Mouse (Mus musculus) stomach, embryonic 15.5 days (tissue): ENCODE measurements around the gene Pkm. TPM values are rescaled to one million over a fixed set of nuclear protein-coding genes. Genes with fewer than 3 reads are reported as not detected.

ENCODE experiments used
- ATAC-seq: fragments of 200-750 bp; cut with Nextera tagmentation; 2 replicates; pipeline ENCODE4 v1.8.0; 2017; ENCODE audit warnings: low read depth, moderate number of reproducible peaks, moderate TSS enrichment; ENCODE audit not compliant: insufficient read depth, low FRiP score
- H3K27ac ChIP-seq: fragments of 300-500 bp; sonication (generic); 2 replicates; pipeline ENCODE4 v1.5.1; 2015; ENCODE audit warnings: mild to moderate bottlenecking, inconsistent platforms
- H3K27me3 ChIP-seq: fragments of 300-500 bp; sonication (generic); replicated peaks from 2 replicates; pipeline ENCODE4 v1.6.1; 2015; ENCODE audit warnings: inconsistent platforms
- H3K36me3 ChIP-seq: fragments of 300-500 bp; sonication (generic); 2 replicates; pipeline ENCODE4 v1.6.1; 2015; ENCODE audit warnings: inconsistent platforms
- H3K4me1 ChIP-seq: fragments of 300-500 bp; sonication (generic); 2 replicates; pipeline ENCODE4 v1.6.1; 2015; ENCODE audit warnings: inconsistent platforms
- H3K4me2 ChIP-seq: fragments of 300-500 bp; sonication (generic); 2 replicates; pipeline ENCODE4 v1.6.1; 2015; ENCODE audit warnings: mild to moderate bottlenecking, inconsistent platforms
- H3K4me3 ChIP-seq: fragments of 300-500 bp; sonication (generic); replicated peaks from 2 replicates; pipeline ENCODE4 v1.5.1; 2015; ENCODE audit warnings: inconsistent platforms
- H3K9ac ChIP-seq: fragments of 300-500 bp; sonication (generic); 2 replicates; pipeline ENCODE4 v1.6.1; 2015; ENCODE audit warnings: inconsistent platforms
- H3K9me3 ChIP-seq: fragments of 300-500 bp; sonication (generic); 2 replicates; pipeline ENCODE4 v1.6.1; 2016; ENCODE audit warnings: inconsistent platforms
- WGBS: fragments of 180-500 bp; shearing (Covaris S2); methylation state at CpG from one replicate; pipeline ENCODE4 v1.1.7; 2015; 5-methylcytosine and 5-hydroxymethylcytosine counted together
- polyA plus RNA-seq: library from polyadenylated mRNA; unstranded; fragments of >200 nt; fragmentation: Nextera tagmentation; extraction: Ambion mirVana; gene quantifications from 2 replicates; pipeline ENCODE4 v1.2.1, GENCODE M21; 2015

The Pkm gene
- polyA plus RNA-seq, 1 experiment from 2014 or later, result 989 TPM

DNA sequence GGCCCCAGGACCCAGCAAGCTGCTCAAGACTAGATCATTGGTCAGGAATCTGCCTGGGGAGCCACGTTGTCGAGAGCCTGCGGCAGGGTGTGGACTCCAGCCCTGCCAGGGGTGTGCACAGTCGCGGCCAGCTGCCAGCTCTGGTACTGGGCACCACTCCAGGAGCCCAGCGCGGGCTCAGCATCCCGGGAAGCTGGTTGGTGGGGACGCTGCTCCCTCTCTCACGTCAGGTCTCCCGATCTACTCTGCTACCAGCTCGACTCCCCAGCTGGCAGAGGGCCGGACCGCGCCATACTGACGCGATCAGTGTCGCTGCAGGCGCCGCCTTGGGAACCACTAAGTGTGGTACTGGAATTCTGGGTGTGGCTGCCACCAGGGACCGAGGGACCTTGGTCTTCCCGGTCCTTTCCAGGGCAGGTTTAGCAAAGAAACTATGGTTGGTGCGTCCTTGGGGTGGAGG is 35.5 kb downstream of the Pkm start:
- ATAC-seq, result peak; percentile 83
- peak overlapping the region; percentile 65 for H3K27ac ChIP-seq

DNA sequence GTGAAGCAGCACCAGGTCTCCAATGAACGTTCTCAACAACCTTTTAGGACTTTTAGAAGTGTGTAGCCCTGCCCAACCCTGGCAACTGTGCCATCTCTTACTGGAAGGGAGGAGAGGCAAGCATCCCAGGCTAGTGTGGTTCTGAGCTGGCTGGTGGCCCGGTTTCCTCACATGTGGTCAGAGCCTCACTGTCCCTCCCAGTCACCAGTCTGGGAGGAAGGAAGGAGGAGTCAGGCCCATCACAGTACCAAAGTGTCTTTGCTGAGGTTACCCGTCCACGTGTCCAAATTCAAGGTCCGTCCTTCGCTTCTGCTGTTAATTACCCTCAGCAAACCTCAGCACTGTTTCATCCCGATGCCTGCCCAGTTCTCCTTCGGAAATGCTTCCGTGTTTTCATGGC is 36.0 kb downstream of the Pkm start:
- peak overlapping the region; percentile 65 for H3K27ac ChIP-seq
- 43% methylated on average over 9 of the region's 9 CpGs for WGBS
- H3K9ac ChIP-seq, result no peak overlapping the region
- peak; percentile 23; the same call in 1 of the 2 replicates for ATAC-seq
- H3K4me2 ChIP-seq, result peak overlapping the region; percentile 70
- H3K4me3 ChIP-seq, result peak overlapping the region; percentile 35
- H3K27me3 ChIP-seq, result no peaks in the 10 kb centered on the region
- peaks cover 19% of the 10 kb centered on the region for H3K4me1 ChIP-seq
- H3K36me3 ChIP-seq, result no peaks in the 10 kb centered on the region
- no peaks in the 10 kb centered on the region for H3K9me3 ChIP-seq

More for the DNA sequence above, 35.5 kb downstream of the Pkm start:
- Histone ChIP-seq H3K4me3 (peak overlapping the region; percentile 35), H3K9ac (no peak overlapping the region), H3K9me3 (no peaks in the 10 kb centered on the region), H3K4me1 (peaks cover 19% of the 10 kb centered on the region), H3K36me3 (no peaks in the 10 kb centered on the region), H3K4me2 (peak overlapping the region; percentile 70), H3K27me3 (no peaks in the 10 kb centered on the region)
- WGBS, result 8% methylated on average over 23 of the region's 23 CpGs

DNA sequence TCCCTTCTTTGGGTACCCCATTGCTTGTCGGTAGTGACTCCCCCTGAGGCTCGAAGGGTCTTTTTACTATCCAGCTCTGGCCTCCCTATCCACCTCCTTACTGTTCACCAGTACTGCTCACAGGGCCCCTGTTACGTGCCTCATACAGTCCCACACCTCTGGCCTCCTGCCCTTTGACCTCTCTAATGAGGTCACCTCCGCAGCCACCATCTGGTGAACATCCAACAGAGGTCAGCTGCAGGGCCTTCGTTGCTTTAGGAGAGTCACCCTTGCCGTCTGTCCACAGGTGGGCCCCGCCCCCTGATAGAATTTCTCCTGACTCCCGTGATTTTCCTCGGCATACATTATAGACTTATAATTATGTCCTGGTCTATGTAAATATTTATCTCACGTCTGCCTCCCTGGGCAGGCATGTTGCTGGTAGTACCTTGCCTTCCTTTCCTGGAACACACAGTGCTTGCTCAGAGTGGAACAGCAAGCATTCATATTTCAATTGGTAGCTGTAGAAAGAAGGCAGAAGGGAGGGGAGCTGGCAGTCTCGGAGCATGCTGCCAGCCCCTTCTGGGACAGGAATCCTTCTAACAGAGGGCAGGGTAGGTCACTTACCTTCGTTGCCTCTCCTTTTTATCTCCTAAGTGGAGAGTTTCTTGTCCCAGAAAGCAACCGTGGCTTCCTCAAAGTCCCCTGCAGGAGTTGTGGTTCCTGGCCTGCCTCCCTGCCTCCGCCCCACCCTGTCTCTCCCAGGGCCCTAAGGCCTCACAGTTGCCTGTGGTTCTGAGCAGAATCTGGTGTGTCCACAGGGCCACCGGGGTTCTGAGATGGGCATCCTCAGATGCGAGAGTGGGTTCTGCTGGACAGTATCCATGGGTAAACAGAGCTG is 38.6 kb downstream of the Pkm start:
- no peaks in the 10 kb centered on the region for H3K27me3 ChIP-seq
- no peak for ATAC-seq
- H3K27ac ChIP-seq, result peak overlapping the region; percentile 27; the same call in 1 of the 2 replicates
- H3K4me2 ChIP-seq, result no peak overlapping the region
- no peak overlapping the region for H3K4me3 ChIP-seq
- no peaks in the 10 kb centered on the region for H3K36me3 ChIP-seq
- H3K9ac ChIP-seq, result no peak overlapping the region
- WGBS, result 31% methylated on average over 16 of the region's 16 CpGs
- no peaks in the 10 kb centered on the region for H3K9me3 ChIP-seq
- peaks cover 19% of the 10 kb centered on the region for H3K4me1 ChIP-seq

DNA sequence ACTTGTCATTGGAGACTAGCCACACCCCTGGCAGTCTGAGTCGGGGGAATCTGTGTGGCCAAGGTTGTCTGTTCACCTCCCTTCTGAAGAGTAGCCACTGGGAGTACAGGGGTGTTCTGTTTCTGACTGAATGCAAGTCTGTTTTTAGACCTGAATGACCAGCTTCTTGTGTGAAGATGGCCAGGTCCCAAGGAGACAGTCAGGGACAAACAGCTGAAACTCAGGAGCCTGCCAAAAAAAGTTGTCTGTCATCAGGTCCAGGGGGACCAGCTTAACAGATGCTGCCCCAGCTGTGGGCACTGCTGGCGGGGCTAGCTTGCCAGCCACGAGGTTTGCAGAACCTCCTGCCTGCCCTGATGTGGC is 39.3 kb downstream of the Pkm start:
- H3K9ac ChIP-seq, result no peak overlapping the region

DNA sequence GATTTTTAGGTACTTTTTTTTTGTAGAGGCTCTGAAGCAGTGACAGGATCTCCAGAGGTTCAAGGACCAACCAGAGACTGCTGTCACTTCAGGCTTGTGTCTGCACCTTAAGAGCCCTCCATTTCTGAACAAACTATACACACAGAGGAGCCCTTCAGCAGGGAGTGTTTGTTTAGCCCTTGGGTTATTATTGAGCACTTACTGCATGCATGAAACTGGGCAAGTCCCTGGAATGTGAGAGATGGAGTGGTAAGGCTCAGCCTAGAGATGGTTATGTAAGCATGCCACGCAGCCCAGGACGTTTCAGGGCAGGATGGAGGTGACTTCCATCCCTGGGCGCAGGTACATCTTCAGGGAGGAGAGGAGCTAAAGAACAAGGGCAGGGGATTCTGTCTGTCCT is 40.2 kb downstream of the Pkm start:
- Histone ChIP-seq H3K36me3 (no peaks in the 10 kb centered on the region), H3K9me3 (no peaks in the 10 kb centered on the region), H3K27ac (no peak overlapping the region), H3K4me1 (peaks cover 19% of the 10 kb centered on the region), H3K27me3 (no peaks in the 10 kb centered on the region), H3K4me3 (no peak overlapping the region), H3K4me2 (no peak overlapping the region), H3K9ac (no peak overlapping the region)
- ATAC-seq, result no peak
- WGBS, result 64% methylated on average over 3 of the region's 3 CpGs

More for the DNA sequence above, 39.3 kb downstream of the Pkm start:
- Histone ChIP-seq H3K27ac (peak overlapping the region; percentile 27; the same call in 1 of the 2 replicates), H3K27me3 (no peaks in the 10 kb centered on the region), H3K4me2 (no peak overlapping the region), H3K36me3 (no peaks in the 10 kb centered on the region), H3K4me3 (no peak overlapping the region), H3K4me1 (peaks cover 19% of the 10 kb centered on the region), H3K9me3 (no peaks in the 10 kb centered on the region)
- no peak for ATAC-seq
- 28% methylated on average over 3 of the region's 3 CpGs for WGBS

DNA sequence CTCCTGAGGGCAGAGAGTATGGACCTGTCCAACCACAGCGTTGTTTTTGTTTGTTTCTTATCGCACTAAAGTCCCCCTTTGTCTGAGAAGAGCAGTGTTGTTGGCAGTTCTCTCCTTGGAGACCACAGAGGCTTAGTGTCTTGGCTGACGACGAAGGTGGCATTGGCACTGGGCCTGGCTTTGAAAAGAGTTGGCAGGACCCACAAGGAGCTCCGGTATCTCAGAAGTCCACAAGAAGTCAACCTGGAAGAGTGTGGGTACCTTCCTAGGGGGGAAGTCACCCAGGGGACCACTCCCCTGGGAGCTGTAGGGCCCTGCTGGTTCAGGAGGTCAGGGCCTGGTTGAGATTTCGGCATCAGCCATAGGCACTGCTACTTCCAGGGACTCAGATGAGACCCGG is 44.9 kb downstream of the Pkm start:
- H3K9me3 ChIP-seq, result no peaks in the 10 kb centered on the region
- ATAC-seq, result no peak
- H3K36me3 ChIP-seq, result no peaks in the 10 kb centered on the region
- no peak overlapping the region for H3K9ac ChIP-seq
- no peaks in the 10 kb centered on the region for H3K4me1 ChIP-seq
- no peak overlapping the region for H3K4me3 ChIP-seq
- H3K27ac ChIP-seq, result no peak overlapping the region
- WGBS, result 78% methylated on average over 7 of the region's 7 CpGs
- no peak overlapping the region for H3K4me2 ChIP-seq
- H3K27me3 ChIP-seq, result no peaks in the 10 kb centered on the region

DNA sequence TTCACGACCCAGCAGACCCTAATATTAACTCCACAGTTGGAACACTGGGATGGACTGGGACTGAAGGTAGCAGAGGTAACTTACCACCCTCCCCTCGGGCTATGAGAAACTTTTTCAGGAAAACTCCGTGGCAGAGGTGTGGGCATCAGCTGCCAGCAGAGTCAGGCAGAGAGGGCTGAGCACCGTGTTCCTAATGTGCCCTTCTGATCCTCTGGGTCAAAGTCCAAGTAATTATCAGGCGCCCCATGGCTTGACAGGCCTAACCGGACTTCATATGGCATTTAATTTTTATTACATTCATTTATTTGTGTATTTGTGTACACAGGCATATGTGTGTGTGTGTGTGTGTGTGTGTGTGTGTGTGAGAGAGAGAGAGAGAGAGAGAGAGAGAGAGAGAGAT is 46.9 kb downstream of the Pkm start:
- Histone ChIP-seq H3K27me3 (no peaks in the 10 kb centered on the region), H3K4me3 (no peak overlapping the region), H3K27ac (no peak overlapping the region), H3K9ac (no peak overlapping the region), H3K4me1 (0 out of 2 replicates have a peak, but pooled peaks cover 4% of the 10 kb centered on the region), H3K36me3 (no peaks in the 10 kb centered on the region), H3K4me2 (no peak overlapping the region), H3K9me3 (no peaks in the 10 kb centered on the region)
- ATAC-seq, result no peak
- WGBS, result 58% methylated on average over 6 of the region's 6 CpGs

DNA sequence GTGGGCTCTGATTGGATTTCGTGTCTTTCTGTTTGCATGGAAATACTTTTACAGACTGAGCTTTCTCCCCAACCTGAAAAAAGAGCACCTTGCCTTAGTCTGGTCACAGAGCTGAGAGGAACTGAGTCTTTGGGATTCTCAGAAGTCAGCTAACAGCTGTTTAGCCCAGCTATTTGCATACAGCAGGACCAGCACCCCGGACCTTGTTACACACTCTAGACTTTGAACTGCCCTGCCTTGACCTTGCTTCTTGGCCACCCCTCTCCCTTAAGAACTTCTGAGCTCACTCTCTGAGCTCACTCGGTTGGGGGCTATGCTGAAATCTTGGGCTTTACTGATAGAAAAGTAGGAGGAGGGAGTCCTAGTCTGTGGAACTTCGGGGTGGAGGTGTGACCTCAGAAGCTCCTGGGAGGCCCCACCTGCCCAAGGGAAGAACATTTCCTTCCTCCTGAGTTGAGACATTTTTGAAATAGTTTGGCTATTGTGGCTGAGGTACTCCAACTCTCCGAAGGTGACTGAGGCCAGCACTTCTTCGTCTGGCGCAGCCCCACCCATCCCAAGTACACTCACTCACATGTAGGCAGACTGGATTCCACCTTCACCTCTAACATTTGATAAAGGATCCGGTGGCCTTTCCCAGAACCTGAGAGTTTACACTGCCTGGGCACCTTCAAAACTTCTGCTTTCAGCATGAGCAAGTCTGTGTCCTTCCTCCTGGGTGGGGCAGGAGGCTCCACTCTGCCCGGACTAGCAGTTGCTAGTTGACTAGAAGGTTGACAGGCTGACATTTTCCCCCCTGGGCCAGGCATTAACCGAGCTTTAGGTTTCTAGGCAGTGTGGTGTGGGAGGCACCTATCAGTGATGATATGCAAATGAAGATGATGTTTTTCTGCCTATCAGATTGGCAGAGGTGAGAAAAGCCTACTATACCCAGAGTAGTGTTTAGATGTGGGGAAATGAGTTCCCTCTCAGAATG is 51.0 kb downstream of the Pkm start:
- Histone ChIP-seq H3K4me2 (no peak overlapping the region), H3K36me3 (no peaks in the 10 kb centered on the region), H3K27me3 (no peaks in the 10 kb centered on the region), H3K4me3 (no peak overlapping the region), H3K4me1 (0 out of 2 replicates have a peak, but pooled peaks cover 4% of the 10 kb centered on the region), H3K9me3 (no peaks in the 10 kb centered on the region), H3K9ac (no peak overlapping the region), H3K27ac (no peak overlapping the region)
- peak; percentile 7; the same call in 1 of the 2 replicates for ATAC-seq
- 35% methylated on average over 10 of the region's 10 CpGs for WGBS

DNA sequence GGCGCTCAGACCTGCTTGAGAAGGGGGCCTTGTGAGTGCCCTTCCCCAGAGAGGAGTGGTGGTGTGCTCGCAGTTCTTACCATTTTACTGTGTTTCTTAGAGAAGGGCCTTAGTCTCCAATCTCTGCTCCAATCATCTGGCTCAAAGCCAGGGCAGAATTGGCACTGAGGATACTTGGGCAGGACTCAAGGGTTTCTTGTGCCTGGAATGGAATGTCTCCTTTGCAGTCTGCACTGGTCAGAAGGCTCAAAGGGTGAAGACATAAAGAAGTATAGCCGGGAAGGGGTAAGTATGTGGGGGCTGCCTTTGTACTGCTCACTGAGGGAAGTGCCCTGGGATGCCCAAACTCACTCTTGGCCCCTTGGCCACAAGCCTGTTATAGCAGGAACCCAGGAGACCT is 53.1 kb downstream of the Pkm start:
- ATAC-seq, result no peak
- H3K4me1 ChIP-seq, result 0 out of 2 replicates have a peak, but pooled peaks cover 4% of the 10 kb centered on the region
- H3K36me3 ChIP-seq, result no peaks in the 10 kb centered on the region
- no peak overlapping the region for H3K4me3 ChIP-seq
- no peak overlapping the region for H3K4me2 ChIP-seq
- no peaks in the 10 kb centered on the region for H3K9me3 ChIP-seq
- H3K9ac ChIP-seq, result no peak overlapping the region
- H3K27me3 ChIP-seq, result no peaks in the 10 kb centered on the region
- H3K27ac ChIP-seq, result no peak overlapping the region
- WGBS, result 76% methylated on average over 3 of the region's 3 CpGs

DNA sequence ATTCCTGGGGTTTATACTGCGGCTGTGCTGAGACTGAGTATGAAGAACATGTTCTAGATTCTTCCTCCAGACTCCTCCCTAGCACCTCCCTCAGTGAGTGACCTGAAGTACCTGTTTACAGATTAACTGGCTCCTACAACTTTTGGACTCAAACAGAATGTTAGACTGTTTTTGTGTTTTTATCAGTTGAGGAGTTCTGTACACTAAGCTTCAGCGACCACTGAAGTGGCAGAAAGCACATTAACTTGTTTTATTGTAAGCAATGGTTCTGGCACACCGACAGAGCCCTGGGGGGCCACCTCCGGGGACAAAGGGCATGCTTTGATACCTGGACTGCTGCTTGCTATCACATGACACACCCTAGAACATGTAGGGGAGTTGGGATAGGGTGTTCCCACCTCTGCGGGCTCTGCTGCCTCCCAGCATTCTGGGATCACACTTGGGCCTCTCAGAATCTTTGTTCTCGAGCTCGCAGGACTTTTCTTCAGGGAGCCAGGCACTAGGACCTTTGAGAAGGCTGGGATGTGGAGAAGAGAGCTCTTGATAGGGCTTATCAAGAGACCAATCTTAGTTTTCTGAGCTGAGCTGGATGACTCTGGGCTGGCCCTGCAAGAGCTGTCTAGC is 60.2 kb downstream of the Pkm start:
- Histone ChIP-seq H3K4me1 (no peaks in the 10 kb centered on the region; the same call in 1 of the 2 replicates), H3K4me3 (no peak overlapping the region), H3K36me3 (no peaks in the 10 kb centered on the region), H3K9ac (no peak overlapping the region), H3K27me3 (no peaks in the 10 kb centered on the region), H3K9me3 (no peaks in the 10 kb centered on the region), H3K4me2 (no peak overlapping the region), H3K27ac (no peak overlapping the region)
- no peak for ATAC-seq
- WGBS, result 57% methylated on average over 7 of the region's 7 CpGs

DNA sequence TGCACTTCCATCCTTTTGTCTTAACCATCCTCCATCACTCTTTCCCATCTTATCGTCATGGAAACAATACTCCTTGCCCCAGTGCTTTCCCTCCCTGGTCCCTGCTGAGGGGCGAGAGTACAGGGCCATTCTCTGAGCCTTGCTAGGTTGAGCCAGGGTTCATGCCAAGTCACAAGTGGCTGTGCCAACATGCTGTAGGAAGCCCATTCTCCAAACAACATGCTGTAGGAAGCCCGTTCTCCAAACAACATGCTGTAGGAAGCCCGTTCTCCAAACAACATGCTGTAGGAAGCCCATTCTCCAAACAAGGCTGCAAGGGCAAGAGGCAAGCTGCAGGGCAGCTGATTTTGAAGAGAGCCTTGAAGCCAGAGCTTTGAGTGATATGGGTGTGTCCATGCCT is 62.1 kb downstream of the Pkm start:
- H3K9ac ChIP-seq, result no peak overlapping the region
- WGBS, result 89% methylated on average over 4 of the region's 4 CpGs
- H3K27ac ChIP-seq, result no peak overlapping the region
- H3K4me3 ChIP-seq, result no peak overlapping the region
- H3K27me3 ChIP-seq, result no peaks in the 10 kb centered on the region
- H3K4me1 ChIP-seq, result peaks cover 3% of the 10 kb centered on the region; the same call in 1 of the 2 replicates
- no peak overlapping the region for H3K4me2 ChIP-seq
- ATAC-seq, result no peak
- no peaks in the 10 kb centered on the region for H3K9me3 ChIP-seq
- H3K36me3 ChIP-seq, result no peaks in the 10 kb centered on the region
